Mouse (Mus musculus): ENCODE measurements around the gene 4930442H23Rik. TPM values are rescaled to one million over a fixed set of nuclear protein-coding genes. Genes with fewer than 3 reads are reported as not detected.

Gene 4930442H23Rik
- polyA plus RNA-seq, 1 experiment from 2014 or later: not detected

- H3K27me3 ChIP-seq (replicated peaks; ENCODE audit: control insufficient read depth, insufficient read depth, low read length): peaks cover 14% of the 10 kb centered on the region
- peak overlapping the region; percentile 98 for H3K27ac ChIP-seq (ENCODE audit: low read depth, low read length)
- peak overlapping the region; percentile 63 for H3K4me3 ChIP-seq (ENCODE audit: low read length)
- peaks cover 19% of the 10 kb centered on the region for H3K4me1 ChIP-seq (ENCODE audit: control insufficient read depth, insufficient read depth, low read depth, low read length)
- ATAC-seq: peak; percentile 90
- no peaks in the 10 kb centered on the region for H3K9me3 ChIP-seq (ENCODE audit: control insufficient read depth, low read length)
- under 1% methylated on average over 68 of the region's 93 CpGs for WGBS
- H3K4me2 ChIP-seq (ENCODE audit: low read length): peak overlapping the region; percentile 75
- H3K36me3 ChIP-seq (ENCODE audit: control insufficient read depth, insufficient read depth, low read length): peaks cover 11% of the 10 kb centered on the region
- H3K9ac ChIP-seq (ENCODE audit: low read depth, low read length): peak overlapping the region; percentile 85
Measured at GRCm38 (mm10) chr10:81192270-81192967, 8.8 kb upstream of the 4930442H23Rik start.

GRCm38 (mm10) chr10:81191342-81191982, 7.8 kb upstream of the 4930442H23Rik start:
- no peak overlapping the region for H3K4me3 ChIP-seq (ENCODE audit: low read length)
- peaks cover 11% of the 10 kb centered on the region for H3K27me3 ChIP-seq (replicated peaks; ENCODE audit: control insufficient read depth, insufficient read depth, low read length)
- no peak overlapping the region for H3K9ac ChIP-seq (ENCODE audit: low read depth, low read length)
- peaks cover 19% of the 10 kb centered on the region for H3K4me1 ChIP-seq (ENCODE audit: control insufficient read depth, insufficient read depth, low read depth, low read length)
- H3K9me3 ChIP-seq (ENCODE audit: control insufficient read depth, low read length): no peaks in the 10 kb centered on the region
- peak overlapping the region; percentile 75 for H3K4me2 ChIP-seq (ENCODE audit: low read length)
- H3K36me3 ChIP-seq (ENCODE audit: control insufficient read depth, insufficient read depth, low read length): peaks cover 11% of the 10 kb centered on the region
- 88% methylated on average over 18 of the region's 18 CpGs for WGBS
- H3K27ac ChIP-seq (ENCODE audit: low read depth, low read length): peak overlapping the region; percentile 98; the same call in 1 of the 2 replicates
- ATAC-seq: no peak

GRCm38 (mm10) chr10:81190912-81191321, 7.3 kb upstream of the 4930442H23Rik start:
- WGBS: 67% methylated on average over 6 of the region's 6 CpGs
- no peak overlapping the region for H3K27ac ChIP-seq (ENCODE audit: low read depth, low read length)

DNA sequence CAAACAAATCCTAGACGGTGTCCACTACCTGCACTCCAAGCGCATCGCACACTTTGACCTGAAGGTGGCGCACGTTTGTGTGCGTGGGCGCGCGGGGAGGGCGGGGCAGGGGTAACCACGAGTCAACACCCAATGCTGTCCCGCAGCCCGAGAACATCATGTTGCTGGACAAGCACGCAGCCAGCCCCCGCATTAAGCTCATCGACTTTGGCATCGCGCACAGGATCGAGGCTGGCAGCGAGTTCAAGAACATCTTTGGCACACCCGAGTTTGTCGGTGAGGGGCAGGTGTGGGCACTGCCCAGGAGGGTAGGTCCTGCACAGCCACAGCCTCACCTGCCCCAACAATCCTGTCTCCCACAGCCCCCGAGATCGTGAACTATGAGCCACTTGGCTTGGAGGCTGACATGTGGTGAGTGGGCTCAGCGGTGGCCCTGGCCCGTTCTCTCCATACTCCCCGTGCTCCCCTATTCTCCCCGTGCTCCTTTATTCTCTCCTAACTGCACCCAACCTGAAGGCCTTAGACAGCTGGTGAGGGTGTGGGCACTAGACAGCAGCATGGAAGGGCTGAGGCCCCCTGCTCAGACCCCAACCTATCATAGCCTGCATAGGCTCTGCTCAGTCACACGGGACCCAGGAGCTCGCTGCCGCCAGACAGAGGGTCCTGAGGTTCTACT, 6.7 kb upstream of the 4930442H23Rik start:
- peaks cover under 1% of the 10 kb centered on the region for H3K27me3 ChIP-seq (replicated peaks; ENCODE audit: control insufficient read depth, insufficient read depth, low read length)
- no peak overlapping the region for H3K4me3 ChIP-seq (ENCODE audit: low read length)
- no peaks in the 10 kb centered on the region for H3K9me3 ChIP-seq (ENCODE audit: control insufficient read depth, low read length)
- H3K4me2 ChIP-seq (ENCODE audit: low read length): no peak overlapping the region
- no peak overlapping the region for H3K9ac ChIP-seq (ENCODE audit: low read depth, low read length)
- no peak overlapping the region for H3K27ac ChIP-seq (ENCODE audit: low read depth, low read length)
- 71% methylated on average over 31 of the region's 31 CpGs for WGBS
- H3K36me3 ChIP-seq (ENCODE audit: control insufficient read depth, insufficient read depth, low read length): peaks cover 13% of the 10 kb centered on the region
- ATAC-seq: no peak
- H3K4me1 ChIP-seq (ENCODE audit: control insufficient read depth, insufficient read depth, low read depth, low read length): peaks cover 19% of the 10 kb centered on the region

More at GRCm38 (mm10) chr10:81190912-81191321, 7.3 kb upstream of the 4930442H23Rik start:
- Histone ChIP-seq H3K4me3 (ENCODE audit: low read length) (no peak overlapping the region), H3K36me3 (ENCODE audit: control insufficient read depth, insufficient read depth, low read length) (peaks cover 11% of the 10 kb centered on the region), H3K27me3 (replicated peaks; ENCODE audit: control insufficient read depth, insufficient read depth, low read length) (peaks cover 5% of the 10 kb centered on the region), H3K9ac (ENCODE audit: low read depth, low read length) (no peak overlapping the region), H3K4me2 (ENCODE audit: low read length) (no peak overlapping the region), H3K9me3 (ENCODE audit: control insufficient read depth, low read length) (no peaks in the 10 kb centered on the region), H3K4me1 (ENCODE audit: control insufficient read depth, insufficient read depth, low read depth, low read length) (peaks cover 19% of the 10 kb centered on the region)
- no peak for ATAC-seq

GRCm38 (mm10) chr10:81189821-81190220, 6.2 kb upstream of the 4930442H23Rik start:
- no peak overlapping the region for H3K4me3 ChIP-seq (ENCODE audit: low read length)
- ATAC-seq: no peak
- 78% methylated on average over 26 of the region's 26 CpGs for WGBS
- no peak overlapping the region for H3K9ac ChIP-seq (ENCODE audit: low read depth, low read length)
- no peaks in the 10 kb centered on the region for H3K27me3 ChIP-seq (replicated peaks; ENCODE audit: control insufficient read depth, insufficient read depth, low read length)
- H3K9me3 ChIP-seq (ENCODE audit: control insufficient read depth, low read length): no peaks in the 10 kb centered on the region
- H3K4me1 ChIP-seq (ENCODE audit: control insufficient read depth, insufficient read depth, low read depth, low read length): peaks cover 19% of the 10 kb centered on the region
- H3K27ac ChIP-seq (ENCODE audit: low read depth, low read length): no peak overlapping the region
- H3K4me2 ChIP-seq (ENCODE audit: low read length): no peak overlapping the region
- peaks cover 15% of the 10 kb centered on the region for H3K36me3 ChIP-seq (ENCODE audit: control insufficient read depth, insufficient read depth, low read length)

DNA sequence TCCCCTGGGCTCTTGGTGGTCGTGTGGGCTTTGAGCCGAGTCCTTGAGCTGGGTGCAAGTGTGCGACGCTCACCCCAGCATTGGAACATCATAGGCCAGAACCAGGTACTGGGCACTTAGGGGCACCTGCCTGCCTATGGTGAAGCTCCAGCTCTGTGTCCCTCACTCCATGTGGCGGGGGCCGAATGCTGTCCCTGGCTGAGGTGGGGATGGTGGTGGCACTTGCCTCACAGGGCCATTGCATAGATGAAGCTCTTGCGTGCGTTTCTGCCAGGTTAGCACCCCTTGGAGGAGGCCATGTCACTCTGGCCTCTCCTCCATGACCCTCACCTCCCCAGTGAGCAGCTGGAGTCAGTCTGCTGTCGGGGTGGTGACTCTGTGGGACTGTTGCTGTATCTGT, 3.5 kb upstream of the 4930442H23Rik start:
- 96% methylated on average over 9 of the region's 9 CpGs for WGBS
- H3K36me3 ChIP-seq (ENCODE audit: control insufficient read depth, insufficient read depth, low read length): peaks cover 23% of the 10 kb centered on the region

GRCm38 (mm10) chr10:81184765-81185164, 1.1 kb upstream of the 4930442H23Rik start:
- Histone ChIP-seq H3K36me3 (ENCODE audit: control insufficient read depth, insufficient read depth, low read length) (peaks cover 38% of the 10 kb centered on the region), H3K4me3 (ENCODE audit: low read length) (no peak overlapping the region), H3K27me3 (replicated peaks; ENCODE audit: control insufficient read depth, insufficient read depth, low read length) (no peaks in the 10 kb centered on the region), H3K4me1 (ENCODE audit: control insufficient read depth, insufficient read depth, low read depth, low read length) (peaks cover 12% of the 10 kb centered on the region), H3K9me3 (ENCODE audit: control insufficient read depth, low read length) (no peaks in the 10 kb centered on the region), H3K4me2 (ENCODE audit: low read length) (no peak overlapping the region), H3K27ac (ENCODE audit: low read depth, low read length) (no peak overlapping the region), H3K9ac (ENCODE audit: low read depth, low read length) (no peak overlapping the region)
- 73% methylated on average over 4 of the region's 4 CpGs for WGBS
- ATAC-seq: no peak

More for the DNA sequence above, 3.5 kb upstream of the 4930442H23Rik start:
- Histone ChIP-seq H3K4me3 (ENCODE audit: low read length) (no peak overlapping the region), H3K9me3 (ENCODE audit: control insufficient read depth, low read length) (no peaks in the 10 kb centered on the region), H3K9ac (ENCODE audit: low read depth, low read length) (no peak overlapping the region), H3K4me1 (ENCODE audit: control insufficient read depth, insufficient read depth, low read depth, low read length) (peaks cover 15% of the 10 kb centered on the region), H3K4me2 (ENCODE audit: low read length) (no peak overlapping the region), H3K27ac (ENCODE audit: low read depth, low read length) (no peak overlapping the region), H3K27me3 (replicated peaks; ENCODE audit: control insufficient read depth, insufficient read depth, low read length) (no peaks in the 10 kb centered on the region)
- no peak for ATAC-seq

GRCm38 (mm10) chr10:81182336-81183333, 1.0 kb downstream of the 4930442H23Rik start, which contains the start of gene Dapk3:
Gene Dapk3, plus strand, starts transcription at chr10:81183005.
- Histone ChIP-seq H3K36me3 (ENCODE audit: control insufficient read depth, insufficient read depth, low read length) (peaks cover 56% of the 10 kb centered on the region), H3K4me3 (ENCODE audit: low read length) (peak within 1 kb of the TSS; percentile 76), H3K27ac (ENCODE audit: low read depth, low read length) (peak within 1 kb of the TSS; percentile 93), H3K4me1 (ENCODE audit: control insufficient read depth, insufficient read depth, low read depth, low read length) (peaks cover 23% of the 10 kb centered on the region), H3K9ac (ENCODE audit: low read depth, low read length) (peak within 1 kb of the TSS; percentile 75), H3K27me3 (replicated peaks; ENCODE audit: control insufficient read depth, insufficient read depth, low read length) (no peaks in the 10 kb centered on the region), H3K4me2 (ENCODE audit: low read length) (peak within 1 kb of the TSS; percentile 69), H3K9me3 (ENCODE audit: control insufficient read depth, low read length) (no peaks in the 10 kb centered on the region)
- WGBS: 5% methylated on average over 53 of the region's 53 CpGs
- ATAC-seq: peak; percentile 96
